Mouse (Mus musculus): ENCODE results near the gene Tprkb.
"Not testable (repeated sequence)": the region's sequence is repeated elsewhere in the genome, so short reads cannot be mapped to it uniquely, and the experiment has no call there.

DNA sequence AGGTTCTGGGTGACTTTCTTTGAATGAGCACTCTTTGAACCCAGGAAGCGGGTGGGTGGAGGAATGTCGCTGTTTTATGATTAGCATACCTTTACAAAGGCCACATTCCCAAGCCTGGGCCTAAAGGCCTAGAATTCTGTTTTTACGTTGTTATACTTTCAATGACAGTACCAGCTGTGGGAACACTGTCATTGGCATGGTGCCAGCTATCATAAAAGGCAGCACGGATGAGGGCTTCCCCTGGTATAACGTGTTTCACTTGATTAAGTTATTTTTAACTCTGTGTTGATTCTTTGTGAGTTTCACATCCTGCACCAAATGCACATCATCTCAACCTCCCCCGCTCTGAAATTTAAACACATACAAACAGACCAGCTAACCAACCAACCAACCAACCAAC is 54.4 kb downstream of the Tprkb start:
- TF ChIP-seq POLR2A, CTCF (IDR thresholded peaks at IDR 0.05; ENCODE audit: extremely low read depth, insufficient read depth, low read length): not testable (repeated sequence)
